Mouse (Mus musculus) limb, embryonic 12.5 days (tissue): Measurements from ENCODE around the gene Cyp2b23. TPM values are rescaled to one million over a fixed set of nuclear protein-coding genes. Genes with fewer than 3 reads are reported as not detected.
"Not testable (repeated sequence)": the region's sequence is repeated elsewhere in the genome, so short reads cannot be mapped to it uniquely, and the experiment has no call there.

Experiments used
- ATAC-seq: fragments of 200-750 bp; cut with Nextera tagmentation; 2 replicates; pipeline ENCODE4 v1.8.0; 2017; ENCODE audit warnings: low read depth, moderate TSS enrichment; ENCODE audit not compliant: insufficient number of reproducible peaks, insufficient read depth, low FRiP score, low TSS enrichment
- H3K27ac ChIP-seq: fragments of 300-500 bp; sonication (generic); 2 replicates; pipeline ENCODE4 v1.5.1; 2016; ENCODE audit warnings: mild to moderate bottlenecking, moderate library complexity
- H3K27me3 ChIP-seq: fragments of 300-500 bp; sonication (generic); 2 replicates; pipeline ENCODE4 v1.6.1; 2016; ENCODE audit warnings: mild to moderate bottlenecking, moderate library complexity
- H3K36me3 ChIP-seq: fragments of 300-500 bp; sonication (generic); 2 replicates; pipeline ENCODE4 v1.6.1; 2016; ENCODE audit warnings: mild to moderate bottlenecking, moderate library complexity
- H3K4me1 ChIP-seq: fragments of 300-500 bp; sonication (generic); replicated peaks from 2 replicates; pipeline ENCODE4 v1.6.1; 2016
- H3K4me2 ChIP-seq: fragments of 300-500 bp; sonication (generic); 2 replicates; pipeline ENCODE4 v1.6.1; 2016; ENCODE audit warnings: mild to moderate bottlenecking, moderate library complexity
- H3K4me3 ChIP-seq: fragments of 300-500 bp; sonication (generic); replicated peaks from 2 replicates; pipeline ENCODE4 v1.5.1; 2016; ENCODE audit warnings: mild to moderate bottlenecking
- H3K9ac ChIP-seq: fragments of 300-500 bp; sonication (generic); replicated peaks from 2 replicates; pipeline ENCODE4 v1.6.1; 2016; ENCODE audit warnings: mild to moderate bottlenecking, moderate library complexity
- H3K9me3 ChIP-seq: fragments of 300-500 bp; sonication (generic); 2 replicates; pipeline ENCODE4 v1.6.1; 2016; ENCODE audit warnings: mild to moderate bottlenecking, moderate library complexity
- WGBS: fragments of 180-500 bp; shearing (Covaris S2); methylation state at CpG from one replicate; pipeline ENCODE4 v1.1.7; 2016; 5-methylcytosine and 5-hydroxymethylcytosine counted together
- polyA plus RNA-seq: library from polyadenylated mRNA; unstranded; fragments of >200 nt; fragmentation: Nextera tagmentation; extraction: Ambion mirVana; gene quantifications from 2 replicates; pipeline ENCODE4 v1.2.1, GENCODE M21; 2016

Gene Cyp2b23
- not detected in 2 replicates for polyA plus RNA-seq

DNA sequence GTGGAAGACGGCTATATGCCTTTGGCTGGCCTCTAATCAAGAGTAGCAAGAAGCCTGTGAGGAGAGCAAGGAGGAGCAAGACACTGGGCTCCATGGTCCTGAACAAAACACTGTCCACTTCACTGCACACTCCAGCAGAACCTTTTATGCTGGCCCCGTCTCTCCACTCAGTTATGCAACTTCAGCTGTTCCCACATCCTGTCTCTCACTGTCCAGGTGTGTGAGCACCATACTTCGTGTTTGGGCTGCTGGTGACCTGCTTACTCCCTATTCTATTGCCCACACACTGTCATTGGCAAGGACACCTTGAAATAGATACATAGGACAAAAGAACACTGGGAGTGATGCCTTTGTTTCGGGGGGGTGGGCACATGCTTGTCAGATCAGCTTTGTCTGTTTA, at the start of gene Cyp2b23:
TSS of gene Cyp2b23 (minus strand) at position 101 of the 400 bp plus-strand sequence.
- no peaks in the 10 kb centered on the region for H3K4me1 ChIP-seq
- no peak within 1 kb of the TSS for H3K4me3 ChIP-seq
- no peaks in the 10 kb centered on the region for H3K36me3 ChIP-seq
- no peak for ATAC-seq
- peaks cover 7% of the 10 kb centered on the region; the same call in 1 of the 2 replicates for H3K9me3 ChIP-seq
- no peak within 1 kb of the TSS for H3K9ac ChIP-seq
- H3K27me3 ChIP-seq: no peaks in the 10 kb centered on the region
- H3K27ac ChIP-seq: no peak within 1 kb of the TSS
- H3K4me2 ChIP-seq: no peak within 1 kb of the TSS
- WGBS: 83% methylated on average over 4 of the region's 4 CpGs

DNA sequence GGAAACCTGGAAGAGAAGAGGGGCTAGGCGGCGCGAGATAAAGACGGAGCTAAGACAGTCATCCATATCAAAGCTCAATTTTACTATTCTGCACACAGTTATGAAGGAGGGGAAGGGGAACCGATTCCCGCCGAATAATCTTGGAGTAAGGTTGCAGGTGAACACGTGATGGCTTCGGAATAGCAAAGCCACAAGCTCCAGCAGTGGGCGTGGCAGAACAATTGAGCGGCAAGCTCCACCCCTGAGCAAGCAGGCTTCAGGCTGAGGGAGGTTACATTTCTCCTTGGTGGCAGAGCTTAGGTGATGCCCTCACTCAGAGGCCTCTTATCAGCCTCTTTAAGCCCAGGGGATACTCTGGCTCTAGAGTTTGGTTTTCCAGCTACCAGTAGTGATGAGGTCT, 24.8 kb upstream of the Cyp2b23 start:
- Histone ChIP-seq H3K9me3 (peaks cover 10% of the 10 kb centered on the region; the same call in 1 of the 2 replicates), H3K27me3 (no peaks in the 10 kb centered on the region), H3K36me3 (no peaks in the 10 kb centered on the region), H3K4me3 (no peak overlapping the region), H3K27ac (no peak overlapping the region), H3K4me2 (no peak overlapping the region), H3K4me1 (no peaks in the 10 kb centered on the region), H3K9ac (no peak overlapping the region)
- no peak for ATAC-seq
- 93% methylated on average over 11 of the region's 11 CpGs for whole genome bisulfite sequencing

DNA sequence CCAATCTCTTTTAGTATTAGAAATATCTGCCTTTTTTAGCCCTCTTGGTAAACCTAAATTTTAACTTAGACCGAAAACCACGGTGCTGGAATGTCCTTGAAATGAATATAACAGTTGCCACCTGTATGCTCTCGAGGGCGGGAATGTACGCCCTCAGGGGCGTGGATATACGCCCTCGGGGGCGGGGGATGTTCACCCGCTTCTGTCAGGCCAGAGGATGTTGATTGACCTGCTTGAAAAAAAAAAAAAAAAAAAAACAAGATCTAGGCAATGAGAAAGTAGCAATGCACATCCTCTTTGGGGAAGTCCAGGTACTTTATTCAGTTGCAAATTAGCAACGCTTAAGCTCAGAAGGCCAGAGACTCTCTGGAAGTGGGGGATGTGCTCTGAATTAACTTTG, 20.8 kb upstream of the Cyp2b23 start:
- WGBS: 44% methylated on average over 11 of the region's 11 CpGs
- H3K36me3 ChIP-seq: no peaks in the 10 kb centered on the region
- no peak overlapping the region for H3K27ac ChIP-seq
- ATAC-seq: no peak
- H3K4me2 ChIP-seq: no peak overlapping the region
- 0 out of 2 replicates have a peak, but pooled peaks cover 4% of the 10 kb centered on the region for H3K9me3 ChIP-seq
- no peak overlapping the region for H3K4me3 ChIP-seq
- H3K4me1 ChIP-seq: no peaks in the 10 kb centered on the region
- H3K27me3 ChIP-seq: no peaks in the 10 kb centered on the region
- no peak overlapping the region for H3K9ac ChIP-seq

DNA sequence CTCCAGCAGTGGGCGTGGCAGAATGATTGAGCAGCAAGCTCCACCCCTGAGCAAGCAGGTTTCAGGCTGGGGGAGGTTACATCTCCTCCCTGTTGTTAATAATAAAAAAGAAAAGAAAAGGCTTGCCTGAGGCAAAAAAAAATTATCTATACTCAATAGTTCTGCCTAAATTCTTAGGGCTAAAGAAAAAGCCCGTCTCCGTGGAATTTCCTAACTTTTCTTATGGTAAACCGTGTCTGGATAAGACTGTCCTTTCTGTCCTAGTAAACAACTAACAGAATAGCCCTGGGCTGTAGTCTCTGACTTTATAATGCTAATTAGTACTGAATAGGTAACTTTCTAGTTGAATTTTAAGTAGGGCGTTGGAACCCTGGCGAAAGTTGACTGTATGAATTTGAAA, 20.0 kb upstream of the Cyp2b23 start:
- not testable (repeated sequence) for H3K4me2 ChIP-seq, H3K4me3 ChIP-seq, H3K27ac ChIP-seq, H3K9ac ChIP-seq, H3K4me1 ChIP-seq, H3K36me3 ChIP-seq, H3K9me3 ChIP-seq, ATAC-seq, H3K27me3 ChIP-seq
- 44% methylated on average over 6 of the region's 6 CpGs for WGBS

DNA sequence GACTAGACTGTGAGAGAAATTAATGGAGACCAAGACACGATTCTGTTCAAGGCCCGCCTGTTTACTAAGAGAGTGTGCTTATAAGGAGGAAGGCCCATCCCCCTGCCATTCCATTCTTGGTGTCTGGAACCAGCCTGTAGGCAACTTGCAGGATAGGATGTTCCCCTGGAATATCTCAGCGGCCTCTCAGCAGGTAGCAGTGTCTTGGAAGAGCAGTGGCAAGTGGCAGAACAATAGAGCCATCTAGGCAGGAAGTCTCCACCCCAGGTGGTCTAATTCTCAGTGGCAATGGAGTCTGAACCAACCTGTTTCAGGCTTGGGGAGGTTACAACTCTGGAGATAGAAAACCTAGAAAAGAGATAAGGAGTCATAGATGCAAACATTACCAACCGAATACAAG, 13.9 kb upstream of the Cyp2b23 start:
- H3K9ac ChIP-seq: no peak overlapping the region
- no peaks in the 10 kb centered on the region for H3K9me3 ChIP-seq
- H3K4me3 ChIP-seq: no peak overlapping the region
- no peak overlapping the region for H3K27ac ChIP-seq
- ATAC-seq: no peak
- H3K27me3 ChIP-seq: no peaks in the 10 kb centered on the region
- no peak overlapping the region for H3K4me2 ChIP-seq
- H3K4me1 ChIP-seq: no peaks in the 10 kb centered on the region
- H3K36me3 ChIP-seq: no peaks in the 10 kb centered on the region
- 80% methylated on average over 4 of the region's 4 CpGs for WGBS

DNA sequence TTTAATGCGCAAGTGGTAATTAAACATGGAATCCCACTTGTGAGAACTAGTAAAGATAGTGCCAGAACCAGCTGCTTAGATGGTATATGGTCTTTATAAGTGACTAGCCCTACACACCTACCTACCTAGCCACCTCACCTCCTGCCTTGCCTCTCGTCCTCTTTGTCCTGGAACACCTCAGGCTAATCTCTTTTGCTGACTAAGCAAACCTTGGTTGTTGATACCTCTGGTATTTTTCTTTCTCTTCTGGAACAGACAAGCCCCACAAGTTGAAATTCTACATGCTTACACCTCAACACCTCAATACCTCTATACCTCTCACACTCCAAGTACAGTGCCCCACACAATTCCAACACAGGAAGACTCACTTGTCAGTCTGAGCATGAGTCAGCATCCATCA, 524 bp downstream of the Cyp2b23 start:
- H3K36me3 ChIP-seq: no peaks in the 10 kb centered on the region
- no peaks in the 10 kb centered on the region for H3K4me1 ChIP-seq
- WGBS: 70% methylated on average over 2 of the region's 2 CpGs
- no peak for ATAC-seq
- H3K9me3 ChIP-seq: peaks cover 6% of the 10 kb centered on the region; the same call in 1 of the 2 replicates
- no peaks in the 10 kb centered on the region for H3K27me3 ChIP-seq
- H3K4me3 ChIP-seq: no peak overlapping the region
- no peak overlapping the region for H3K4me2 ChIP-seq
- H3K9ac ChIP-seq: no peak overlapping the region
- no peak overlapping the region for H3K27ac ChIP-seq

DNA sequence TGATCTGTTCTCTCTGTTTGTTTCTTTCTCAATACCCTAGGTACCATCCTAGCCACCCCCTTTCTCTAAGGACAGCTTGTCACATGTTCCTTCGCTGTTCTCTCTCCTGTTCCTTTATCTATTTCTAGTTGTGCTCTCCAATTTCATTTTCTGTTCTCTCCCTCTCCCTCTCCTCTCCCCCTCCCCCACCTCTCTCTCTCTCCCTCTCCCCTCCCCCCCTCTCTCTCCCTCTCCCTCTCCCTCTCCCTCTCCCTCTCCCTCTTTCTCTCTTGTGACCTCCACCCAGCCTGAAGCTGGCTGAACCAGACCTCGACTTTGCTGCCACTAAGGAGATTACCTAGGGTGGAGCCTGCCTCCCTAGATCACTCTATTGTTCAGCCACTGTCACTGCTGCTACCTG, 18.8 kb downstream of the Cyp2b23 start:
- not testable (repeated sequence) for ATAC-seq, H3K4me3 ChIP-seq, H3K9ac ChIP-seq, H3K4me2 ChIP-seq, H3K36me3 ChIP-seq, H3K4me1 ChIP-seq, H3K27me3 ChIP-seq, H3K27ac ChIP-seq
- WGBS: 30% methylated on average over 2 of the region's 2 CpGs
- peaks cover 20% of the 10 kb centered on the region; the same call in 1 of the 2 replicates for H3K9me3 ChIP-seq

DNA sequence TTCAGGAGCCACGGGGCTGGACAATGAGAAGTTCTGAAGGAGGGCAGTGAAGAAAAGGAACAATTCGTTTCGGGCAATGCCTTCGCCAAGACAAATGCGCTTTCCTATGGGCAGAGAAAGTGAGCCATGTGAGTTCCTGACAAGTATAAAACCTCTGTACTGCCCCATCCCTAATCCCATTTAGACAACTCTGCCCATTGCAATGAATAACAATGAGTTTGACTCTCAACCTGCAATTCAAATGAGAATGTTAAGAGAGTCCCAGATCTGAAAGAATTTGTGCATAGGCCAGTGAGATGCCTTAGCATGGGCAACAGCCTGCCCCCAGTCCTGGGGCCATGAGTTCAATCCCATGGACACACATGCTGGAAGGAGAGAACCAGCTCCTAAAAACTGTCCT, 20.2 kb downstream of the Cyp2b23 start:
- H3K9me3 ChIP-seq: peaks cover 30% of the 10 kb centered on the region
- H3K27me3 ChIP-seq: no peaks in the 10 kb centered on the region
- H3K4me3 ChIP-seq: no peak overlapping the region
- no peak for ATAC-seq
- H3K9ac ChIP-seq: no peak overlapping the region
- 86% methylated on average over 5 of the region's 5 CpGs for WGBS
- no peak overlapping the region for H3K27ac ChIP-seq
- H3K36me3 ChIP-seq: no peaks in the 10 kb centered on the region
- no peak overlapping the region for H3K4me2 ChIP-seq
- H3K4me1 ChIP-seq: no peaks in the 10 kb centered on the region

DNA sequence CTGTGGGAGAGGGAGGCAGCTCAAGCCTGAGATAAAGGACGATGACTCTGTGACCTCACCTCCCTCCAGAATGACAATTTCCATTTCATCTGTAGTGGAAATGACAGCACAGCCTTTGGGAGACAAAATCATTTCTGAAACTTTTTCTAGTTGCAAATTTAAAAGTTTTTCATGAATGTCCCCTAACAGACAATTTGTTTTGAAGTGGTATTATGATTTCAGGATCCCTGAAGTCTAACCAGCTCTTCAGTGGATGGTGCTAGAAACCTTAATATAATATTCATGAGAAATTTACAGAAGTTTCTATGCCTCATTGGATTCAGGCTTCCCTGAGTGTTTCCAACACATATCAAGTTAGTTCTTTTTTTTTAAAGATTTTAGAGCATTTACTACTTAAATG, 67.9 kb downstream of the Cyp2b23 start, which contains the start of gene Vmn1r185:
TSS of gene Vmn1r185 (minus strand) at position 101 of the 400 bp plus-strand sequence.
- not testable (repeated sequence) for H3K4me2 ChIP-seq, H3K9ac ChIP-seq, H3K27me3 ChIP-seq, H3K9me3 ChIP-seq, H3K4me1 ChIP-seq, H3K4me3 ChIP-seq, H3K36me3 ChIP-seq, H3K27ac ChIP-seq, ATAC-seq
- 81% methylated on average over 1 of the region's 1 CpGs for WGBS

Other genes with a start within 250 kb of the Cyp2b23 start
- gene Nlrp9a, start 151.4 kb downstream of the Cyp2b23 start, polyA plus RNA-seq: not detected in 2 replicates
- gene Vmn1r185, start 68.0 kb downstream of the Cyp2b23 start, polyA plus RNA-seq: not detected in 2 replicates
- not detected in 2 replicates for gene Cyp2b19, start 70.7 kb upstream of the Cyp2b23 start, polyA plus RNA-seq
- not detected in 2 replicates for gene Cyp2g1, start 122.5 kb upstream of the Cyp2b23 start, polyA plus RNA-seq
- gene Cyp2a5, start 148.9 kb upstream of the Cyp2b23 start, polyA plus RNA-seq: not detected in 2 replicates